Mouse (Mus musculus): Measurements from ENCODE around the gene Hsfy2.

DNA sequence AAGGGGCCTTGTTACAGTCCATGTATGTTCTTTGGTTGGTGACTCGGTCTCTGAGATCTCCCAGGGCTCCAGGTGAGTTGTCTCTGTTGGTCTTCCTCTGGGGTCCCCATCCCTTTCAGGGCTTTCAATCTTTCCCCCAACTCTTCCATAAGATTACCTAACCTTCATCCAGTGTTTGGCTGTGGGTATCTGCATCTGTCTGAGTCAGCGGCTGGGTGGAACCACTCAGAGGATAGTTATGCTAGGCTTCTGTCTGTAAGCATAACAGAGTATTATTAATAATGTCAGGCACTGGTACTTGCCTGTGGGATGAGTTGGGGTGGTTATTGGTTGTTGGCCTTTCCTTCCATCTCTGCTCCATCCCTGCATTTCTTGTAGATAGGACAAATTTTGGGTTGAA lies 44.0 kb upstream of the Hsfy2 start:
- no peak for TF ChIP-seq CTCF (IDR thresholded peaks at IDR 0.05 in 2 of 3, conservative IDR thresholded peaks at IDR 0.05 in 1 of 3; ENCODE audit: control insufficient read depth in 1 of 3, insufficient read depth in 1 of 3, low read depth in 2 of 3, low read length in 3 of 3, poor library complexity in 1 of 3, severe bottlenecking in 1 of 3)
- TF ChIP-seq HCFC1 (IDR thresholded peaks at IDR 0.05; ENCODE audit: low read depth, low read length): no peak
- TF ChIP-seq MYC (IDR thresholded peaks at IDR 0.05; ENCODE audit: low read depth, low read length): no peak
- no peak for TF ChIP-seq GABPA (IDR thresholded peaks at IDR 0.05; ENCODE audit: low read depth, low read length)
- no peak for TF ChIP-seq GATA1 (IDR thresholded peaks at IDR 0.05; ENCODE audit: low read depth, low read length)
- no peak for TF ChIP-seq POLR2A (IDR thresholded peaks at IDR 0.05; ENCODE audit: control insufficient read depth in 1 of 2, insufficient read depth in 1 of 2, low read depth in 1 of 2, low read length in 2 of 2, poor library complexity in 1 of 2)
- TF ChIP-seq MAFK (IDR thresholded peaks at IDR 0.05; ENCODE audit: borderline replicate concordance, low read depth, low read length): no peak
- TF ChIP-seq ETS1 (IDR thresholded peaks at IDR 0.05; ENCODE audit: low read depth, low read length): no peak
- TF ChIP-seq RAD21 (IDR thresholded peaks at IDR 0.05; ENCODE audit: low read depth, low read length): no peak
- no peak for TF ChIP-seq ZKSCAN1 (IDR thresholded peaks at IDR 0.05; ENCODE audit: low read depth, low read length)
- no peak for TF ChIP-seq EP300 (IDR thresholded peaks at IDR 0.05; ENCODE audit: low read depth in 1 of 2, low read length in 2 of 2)
- no peak for TF ChIP-seq E2F4 (IDR thresholded peaks at IDR 0.05; ENCODE audit: borderline replicate concordance, low read depth, low read length)
- TF ChIP-seq TBP (IDR thresholded peaks at IDR 0.05; ENCODE audit: low read depth, low read length): no peak
- no peak for TF ChIP-seq JUND (IDR thresholded peaks at IDR 0.05; ENCODE audit: low read depth, low read length)
